Mouse (Mus musculus) MEL (cell line): Measurements from ENCODE around the gene Ccdc33. TPM values are rescaled to one million over a fixed set of nuclear protein-coding genes. Genes with fewer than 3 reads are reported as not detected.

Experiments
- DNase-seq: peaks from one replicate; pipeline ENCODE4 v3.0.0; 2011; ENCODE audit warnings: low read depth, low spot score
- H3K27ac ChIP-seq: 2 replicates; pipeline ENCODE4 v1.5.1; 2012; ENCODE audit warnings: low read depth, mild to moderate bottlenecking, control low read depth, low read length, moderate library complexity; ENCODE audit not compliant: control insufficient read depth
- H3K27me3 ChIP-seq, 2 experiments: fragments of 150-350 bp in 1 of 2; sonication (generic) in 1 of 2; 2 replicates each; pipeline ENCODE4 v1.6.1; 2012; ENCODE audit warnings: low read length in 2 of 2, mild to moderate bottlenecking in 2 of 2, improper control_type of control experiment in 1 of 2, moderate library complexity in 1 of 2; ENCODE audit not compliant: insufficient read depth in 2 of 2, control insufficient read depth in 1 of 2
- H3K36me3 ChIP-seq, 2 experiments: 2 replicates each; pipeline ENCODE4 v1.6.1; 2012 to 2014; ENCODE audit warnings: low read length in 2 of 2, improper control_type of control experiment in 1 of 2, inconsistent platforms in 1 of 2, mild to moderate bottlenecking in 1 of 2; ENCODE audit not compliant: insufficient read depth in 2 of 2, control insufficient read depth in 1 of 2
- H3K4me1 ChIP-seq, 2 experiments: fragments of 150-350 bp in 1 of 2; sonication (generic) in 1 of 2; 2 replicates each; pipeline ENCODE4 v1.6.1; 2012; ENCODE audit warnings: low read length in 2 of 2, improper control_type of control experiment in 1 of 2, mild to moderate bottlenecking in 1 of 2; ENCODE audit not compliant: insufficient read depth in 2 of 2, control insufficient read depth in 1 of 2
- H3K4me3 ChIP-seq, 2 experiments: fragments of 150-350 bp in 1 of 2; sonication (generic) in 1 of 2; 2 replicates each; pipeline ENCODE4 v1.5.1; 2012; ENCODE audit warnings: low read depth in 2 of 2, low read length in 2 of 2, mild to moderate bottlenecking in 2 of 2, moderate library complexity in 2 of 2, control low read depth in 1 of 2, improper control_type of control experiment in 1 of 2; ENCODE audit not compliant: control insufficient read depth in 1 of 2, insufficient read depth in 1 of 2
- H3K79me2 ChIP-seq: 2 replicates; pipeline ENCODE4 v1.6.1; 2012; ENCODE audit warnings: mild to moderate bottlenecking, low read length, moderate library complexity; ENCODE audit not compliant: control insufficient read depth, poor library complexity, insufficient read depth
- H3K9ac ChIP-seq: 2 replicates; pipeline ENCODE4 v1.6.1; 2012; ENCODE audit warnings: low read depth, mild to moderate bottlenecking, control low read depth, low read length, moderate library complexity; ENCODE audit not compliant: control insufficient read depth, poor library complexity, severe bottlenecking
- H3K9me3 ChIP-seq: fragments of 150-350 bp; sonication (generic); replicated peaks from 2 replicates; pipeline ENCODE4 v1.6.1; 2012; ENCODE audit warnings: mild to moderate bottlenecking, low read length, improper control_type of control experiment, moderate library complexity; ENCODE audit not compliant: insufficient read depth
- CHD2 ChIP-seq: IDR thresholded peaks from 2 replicates; pipeline ENCODE4 v1.6.1; 2011; ENCODE audit warnings: low read length, improper control_type of control experiment
- CTCF ChIP-seq, 3 experiments: IDR thresholded peaks in 2 of 3; conservative IDR thresholded peaks in 1 of 3; 2 replicates each; pipeline ENCODE4 v1.5.1; 2011 to 2012; ENCODE audit warnings: low read length in 3 of 3, low read depth in 2 of 3, mild to moderate bottlenecking in 2 of 3, improper control_type of control experiment in 1 of 3, inconsistent platforms in 1 of 3, mixed read lengths in 1 of 3, moderate library complexity in 1 of 3; ENCODE audit not compliant: control insufficient read depth in 1 of 3, insufficient read depth in 1 of 3, poor library complexity in 1 of 3, severe bottlenecking in 1 of 3
- ELF1 ChIP-seq: IDR thresholded peaks from 2 replicates; pipeline ENCODE4 v1.6.1; 2014; ENCODE audit warnings: low read depth, mild to moderate bottlenecking, inconsistent platforms, low read length, improper control_type of control experiment, moderate library complexity
- ETS1 ChIP-seq: IDR thresholded peaks from 2 replicates; pipeline ENCODE4 v1.6.1; 2012; ENCODE audit warnings: low read depth, mild to moderate bottlenecking, inconsistent platforms, low read length, improper control_type of control experiment, moderate library complexity
- GABPA ChIP-seq: IDR thresholded peaks from 2 replicates; pipeline ENCODE4 v1.6.1; 2012; ENCODE audit warnings: low read depth, mild to moderate bottlenecking, inconsistent platforms, low read length, improper control_type of control experiment, moderate library complexity
- GATA1 ChIP-seq: IDR thresholded peaks from 2 replicates; pipeline ENCODE4 v1.6.1; 2011; ENCODE audit warnings: low read depth, low read length, improper control_type of control experiment
- KAT2A ChIP-seq: conservative IDR thresholded peaks from 2 replicates; pipeline ENCODE4 v1.6.1; 2012; ENCODE audit warnings: low read depth, low read length, improper control_type of control experiment, inconsistent platforms
- MAFK ChIP-seq: IDR thresholded peaks from 2 replicates; pipeline ENCODE4 v1.6.1; 2011; ENCODE audit warnings: low read depth, mild to moderate bottlenecking, low read length, improper control_type of control experiment, borderline replicate concordance
- MAX ChIP-seq: IDR thresholded peaks from 2 replicates; pipeline ENCODE4 v1.6.1; 2011; ENCODE audit warnings: low read length, improper control_type of control experiment
- MAZ ChIP-seq: IDR thresholded peaks from 2 replicates; pipeline ENCODE4 v1.6.1; 2012; ENCODE audit warnings: low read depth, mild to moderate bottlenecking, inconsistent platforms, low read length, improper control_type of control experiment
- MEF2A ChIP-seq: IDR thresholded peaks from 2 replicates; pipeline ENCODE4 v1.6.1; 2014; ENCODE audit warnings: low read depth, mild to moderate bottlenecking, inconsistent platforms, low read length, improper control_type of control experiment; ENCODE audit not compliant: poor library complexity, insufficient replicate concordance, severe bottlenecking; ENCODE audit errors: extremely low read depth
- MXI1 ChIP-seq: IDR thresholded peaks from 2 replicates; pipeline ENCODE4 v1.6.1; 2011; ENCODE audit warnings: mild to moderate bottlenecking, low read depth, low read length, improper control_type of control experiment
- MYB ChIP-seq: IDR thresholded peaks from 2 replicates; pipeline ENCODE4 v1.6.1; 2011; ENCODE audit warnings: mild to moderate bottlenecking, low read depth, low read length, improper control_type of control experiment
- MYC ChIP-seq: IDR thresholded peaks from 2 replicates; pipeline ENCODE4 v1.6.1; 2011; ENCODE audit warnings: low read depth, mild to moderate bottlenecking, low read length, improper control_type of control experiment, moderate library complexity
- NRF1 ChIP-seq: IDR thresholded peaks from 2 replicates; pipeline ENCODE4 v1.6.1; 2014; ENCODE audit warnings: low read depth, mild to moderate bottlenecking, inconsistent platforms, low read length, improper control_type of control experiment, moderate library complexity; ENCODE audit not compliant: poor library complexity, insufficient read depth, severe bottlenecking
- POLR2AphosphoS2 ChIP-seq: IDR thresholded peaks from 2 replicates; pipeline ENCODE4 v1.6.1; 2011; ENCODE audit warnings: low read length, improper control_type of control experiment
- POLR2AphosphoS5 ChIP-seq: IDR thresholded peaks from 2 replicates; pipeline ENCODE4 v1.6.1; 2012; ENCODE audit warnings: low read depth, borderline replicate concordance, mild to moderate bottlenecking, inconsistent platforms, low read length, moderate library complexity, mixed read lengths
- RAD21 ChIP-seq: IDR thresholded peaks from 2 replicates; pipeline ENCODE4 v1.6.1; 2011; ENCODE audit warnings: mild to moderate bottlenecking, low read depth, low read length, improper control_type of control experiment
- RCOR1 ChIP-seq: IDR thresholded peaks from 2 replicates; pipeline ENCODE4 v1.6.1; 2012; ENCODE audit warnings: low read depth, mild to moderate bottlenecking, inconsistent platforms, low read length, improper control_type of control experiment
- SIN3A ChIP-seq: IDR thresholded peaks from 2 replicates; pipeline ENCODE4 v1.6.1; 2012; ENCODE audit warnings: low read length, improper control_type of control experiment, inconsistent platforms
- TAL1 ChIP-seq: IDR thresholded peaks from 2 replicates; pipeline ENCODE4 v1.6.1; 2012; ENCODE audit warnings: mild to moderate bottlenecking, inconsistent platforms, low read length, moderate library complexity, mixed read lengths
- TBP ChIP-seq: IDR thresholded peaks from 2 replicates; pipeline ENCODE4 v1.8.0; 2011; ENCODE audit warnings: low read depth, low read length, improper control_type of control experiment
- TCF12 ChIP-seq: IDR thresholded peaks from 2 replicates; pipeline ENCODE4 v1.6.1; 2014; ENCODE audit warnings: low read depth, mild to moderate bottlenecking, inconsistent platforms, low read length, improper control_type of control experiment, moderate library complexity
- UBTF ChIP-seq: IDR thresholded peaks from 2 replicates; pipeline ENCODE4 v1.6.1; 2012; ENCODE audit warnings: low read depth, mild to moderate bottlenecking, inconsistent platforms, low read length, improper control_type of control experiment, moderate library complexity, borderline replicate concordance; ENCODE audit not compliant: insufficient read depth
- USF1 ChIP-seq: IDR thresholded peaks from 2 replicates; pipeline ENCODE4 v1.6.1; 2014; ENCODE audit warnings: low read depth, mild to moderate bottlenecking, inconsistent platforms, low read length, improper control_type of control experiment, moderate library complexity
- ZKSCAN1 ChIP-seq: IDR thresholded peaks from 2 replicates; pipeline ENCODE4 v1.6.1; 2012; ENCODE audit warnings: low read depth, mild to moderate bottlenecking, inconsistent platforms, low read length, improper control_type of control experiment, moderate library complexity
- ZMIZ1 ChIP-seq: IDR thresholded peaks from 2 replicates; pipeline ENCODE4 v1.6.1; 2012; ENCODE audit warnings: low read depth, mild to moderate bottlenecking, inconsistent platforms, low read length, improper control_type of control experiment, moderate library complexity
- polyA plus RNA-seq, 2 experiments: library from polyadenylated mRNA; stranded (reverse) in 1 of 2; unstranded in 1 of 2; fragments of >175 nt in 1 of 2; fragments of >200 nt in 1 of 2; gene quantifications; 2 replicates each; pipeline versions ENCODE4 v1.2.1 to v1.2.4; 2012; ENCODE audit warnings: low replicate concordance in 2 of 2, low read depth in 1 of 2; ENCODE audit not compliant: insufficient read length in 2 of 2, insufficient read depth in 1 of 2, missing spikeins in 1 of 2
- total RNA-seq: library from RNA; depleted of rRNA; stranded (reverse); fragments of 300-350 nt; gene quantifications from 2 replicates; pipeline ENCODE4 v1.2.3, GENCODE M21; 2012

Ccdc33 gene
- total and polyA plus RNA-seq, 3 experiments = not detected

GRCm38 (mm10) chr9:58016962-58017361, 101.7 kb downstream of the Ccdc33 start:
- no peak overlapping the region for H3K9ac ChIP-seq
- H3K9me3 ChIP-seq = no peaks in the 10 kb centered on the region
- no peak overlapping the region for H3K4me3 ChIP-seq
- no peaks in the 10 kb centered on the region for H3K4me1 ChIP-seq
- H3K27ac ChIP-seq = no peak overlapping the region
- no peaks in the 10 kb centered on the region for H3K36me3 ChIP-seq
- no peak for DNase-seq
- H3K27me3 ChIP-seq = peaks cover 17% of the 10 kb centered on the region in 2 experiments
- no peaks in the 10 kb centered on the region for H3K79me2 ChIP-seq
- TF ChIP-seq KAT2A (no peak), MEF2A (no peak), MAX (no peak), TCF12 (no peak), MAFK (no peak), GATA1 (no peak), ETS1 (no peak), TBP (no peak), RAD21 (no peak), MYB (no peak), ELF1 (no peak), USF1 (no peak), UBTF (no peak), POLR2AphosphoS5 (no peak)

GRCm38 (mm10) chr9:58015856-58016255, 102.8 kb downstream of the Ccdc33 start:
- TF ChIP-seq MAZ (no peak), CTCF (IDR thresholded peaks at IDR 0.05 in 2 of 3, conservative IDR thresholded peaks at IDR 0.05 in 1 of 3; ENCODE audit: control insufficient read depth in 1 of 3, insufficient read depth in 1 of 3, low read depth in 2 of 3, low read length in 3 of 3, poor library complexity in 1 of 3, severe bottlenecking in 1 of 3) (no peak), POLR2AphosphoS5 (no peak), MYC (no peak), USF1 (no peak), ZKSCAN1 (no peak), ETS1 (no peak), MAFK (no peak), SIN3A (no peak), POLR2AphosphoS2 (no peak), NRF1 (no peak), MXI1 (no peak), RAD21 (no peak), RCOR1 (no peak), TCF12 (no peak), GABPA (no peak), TAL1 (no peak), CHD2 (no peak), ZMIZ1 (no peak)
- no peak for DNase-seq
- Histone ChIP-seq H3K4me1 (no peaks in the 10 kb centered on the region), H3K27me3 (peaks cover 17 to 19% of the 10 kb centered on the region in 2 experiments), H3K9ac (no peak overlapping the region), H3K79me2 (no peaks in the 10 kb centered on the region), H3K27ac (no peak overlapping the region), H3K4me3 (no peak overlapping the region), H3K9me3 (no peaks in the 10 kb centered on the region), H3K36me3 (no peaks in the 10 kb centered on the region)
